Mouse (Mus musculus): ENCODE data around the gene Marc2. TPM values are rescaled to one million over a fixed set of nuclear protein-coding genes. Genes with fewer than 3 reads are reported as not detected.

The Marc2 gene
- total RNA-seq, 4 experiments from 2014 or later: 154 to 172 (median 165) TPM

DNA sequence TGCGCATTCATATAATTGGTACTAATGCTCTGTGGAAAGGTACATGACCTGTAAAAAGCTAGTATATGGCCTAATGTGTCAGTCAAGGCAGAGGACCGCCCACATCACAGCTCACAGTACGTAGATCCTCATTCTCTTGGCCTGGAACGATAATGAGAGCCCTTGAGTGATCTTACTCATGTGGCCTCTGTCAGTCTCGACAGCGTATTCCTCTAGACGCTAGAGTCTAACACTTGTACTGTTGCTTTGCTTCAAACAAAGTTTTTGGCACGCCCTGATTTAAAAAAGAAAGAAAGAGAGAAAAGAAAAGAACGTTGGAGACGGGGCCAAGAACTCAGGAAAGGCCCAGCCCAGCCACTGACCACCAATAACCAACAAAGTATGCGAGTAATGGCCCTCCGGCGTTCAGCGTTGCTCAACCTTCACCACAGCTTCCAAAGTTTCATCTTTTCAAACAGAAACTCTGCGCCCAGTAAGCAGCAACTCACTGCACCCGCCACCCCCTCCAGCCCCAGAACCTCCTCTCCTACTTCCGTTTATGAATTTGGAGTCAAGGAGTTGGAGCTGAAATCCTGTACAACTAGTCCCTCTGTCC, 37.7 kb downstream of the Marc2 start:
- no peak for DNase-seq (ENCODE audit: low spot score in 2 of 2)

DNA sequence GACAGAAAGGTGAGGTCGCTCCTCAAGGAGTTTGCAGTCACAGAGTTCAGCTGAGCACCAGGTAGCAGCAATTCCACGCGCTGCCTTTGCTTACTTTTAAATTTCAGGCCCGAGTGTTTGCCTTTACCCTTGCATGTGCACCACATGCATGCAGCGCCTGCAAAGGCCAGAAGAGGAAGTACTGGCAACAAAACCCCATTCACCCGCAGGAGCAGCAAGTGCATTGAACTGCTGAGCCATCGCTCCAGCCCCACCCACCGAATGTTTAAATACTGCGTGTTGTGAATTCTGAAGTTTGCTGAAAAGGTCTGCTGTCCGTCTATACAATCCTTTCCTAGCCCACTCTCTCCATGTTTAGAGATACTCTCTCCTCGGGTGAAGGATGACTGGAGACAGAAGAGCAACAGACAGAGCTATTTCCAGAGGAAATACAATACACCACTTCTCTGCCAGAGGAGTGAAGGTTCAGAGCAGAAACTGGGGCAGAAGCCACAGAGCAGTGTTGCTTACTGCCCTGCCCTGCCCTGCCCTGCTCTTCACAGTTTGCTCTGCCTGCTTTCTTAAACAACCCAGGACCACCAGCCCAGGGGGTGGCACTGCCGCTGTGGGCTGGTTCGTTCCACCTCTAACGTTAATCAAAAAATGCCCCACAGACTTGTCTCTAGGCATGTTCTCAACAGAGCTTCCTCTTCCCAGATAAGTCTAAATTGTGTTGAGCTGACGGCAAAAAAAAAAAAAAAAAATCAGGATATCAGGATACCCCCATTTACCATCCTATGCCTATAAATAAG, 38.4 kb downstream of the Marc2 start:
- DNase-seq (ENCODE audit: low spot score in 2 of 2): no peak

DNA sequence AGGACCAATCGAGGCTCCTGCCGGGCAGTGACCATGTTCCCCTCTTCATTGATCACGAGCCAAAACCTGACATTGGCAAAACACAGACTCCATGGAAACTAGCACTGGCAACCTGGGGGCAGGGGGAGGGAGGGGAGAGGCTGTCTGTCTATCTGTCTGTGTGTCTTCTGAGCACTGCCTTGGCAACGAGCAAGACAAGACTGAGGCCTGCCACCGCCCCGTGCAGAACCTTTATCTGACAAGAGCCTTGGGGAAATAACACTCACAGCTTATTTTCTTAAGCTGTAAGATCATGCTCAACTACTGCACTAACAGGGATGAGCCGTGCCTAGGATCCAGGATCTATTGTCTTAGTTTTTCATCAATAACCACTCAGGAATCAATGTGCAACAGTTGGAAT, 39.1 kb downstream of the Marc2 start:
- DNase-seq (ENCODE audit: low spot score in 2 of 2): no peak

DNA sequence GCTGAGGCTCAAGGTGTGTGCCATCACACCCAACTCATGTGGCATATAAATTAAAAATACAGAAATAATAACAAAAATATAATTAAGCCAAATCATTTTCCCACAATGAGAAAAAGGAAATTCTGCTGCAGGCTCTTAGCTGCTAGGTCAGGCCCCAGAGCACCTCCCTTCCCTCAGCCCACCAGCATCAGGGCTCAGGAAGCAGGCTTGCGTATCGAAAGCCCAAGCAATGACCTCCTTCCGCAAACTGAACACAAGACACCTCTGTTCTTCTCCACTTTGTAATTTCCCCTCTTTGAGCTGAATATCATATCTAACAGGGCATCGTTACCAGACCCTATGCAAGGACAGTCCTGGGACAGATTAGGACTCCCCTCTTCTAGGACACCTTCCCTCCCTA, 40.5 kb downstream of the Marc2 start:
- no peak for DNase-seq (ENCODE audit: low spot score in 2 of 2)

DNA sequence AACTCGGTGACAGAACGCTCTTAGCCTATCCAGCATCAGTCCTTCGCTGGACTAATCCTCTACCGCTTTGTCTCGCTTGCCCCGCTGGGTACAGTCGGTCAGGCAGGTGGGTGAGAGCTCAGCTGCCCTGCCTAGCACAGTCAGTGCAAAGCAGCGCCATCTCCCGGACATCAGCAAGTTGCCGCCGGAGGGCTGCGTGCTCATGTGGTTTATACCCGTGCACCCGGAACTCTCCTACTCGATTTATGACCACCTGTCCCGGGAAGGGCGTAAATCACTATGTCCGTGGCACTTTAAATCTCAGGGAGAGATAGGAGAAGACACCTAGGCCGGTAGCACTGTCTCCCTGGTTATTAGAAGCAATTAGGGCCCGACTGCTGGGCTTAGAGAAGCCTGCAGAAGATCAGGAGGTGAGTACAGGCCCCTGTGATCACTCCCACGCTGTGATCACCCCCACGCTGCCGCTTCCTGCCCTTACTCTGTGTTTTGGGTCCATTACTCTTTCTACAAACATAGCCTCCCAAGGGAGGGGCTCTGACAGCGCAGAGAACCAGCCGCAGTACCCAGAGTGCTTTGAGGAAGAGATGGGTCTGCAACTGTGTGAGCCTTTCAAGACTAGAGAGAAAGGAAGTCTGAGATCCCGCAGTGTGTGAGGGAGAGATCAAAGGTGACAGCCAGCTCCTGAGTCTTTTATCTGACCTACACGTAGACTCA, 52.9 kb downstream of the Marc2 start:
- no peak for DNase-seq (ENCODE audit: low spot score in 2 of 2)

DNA sequence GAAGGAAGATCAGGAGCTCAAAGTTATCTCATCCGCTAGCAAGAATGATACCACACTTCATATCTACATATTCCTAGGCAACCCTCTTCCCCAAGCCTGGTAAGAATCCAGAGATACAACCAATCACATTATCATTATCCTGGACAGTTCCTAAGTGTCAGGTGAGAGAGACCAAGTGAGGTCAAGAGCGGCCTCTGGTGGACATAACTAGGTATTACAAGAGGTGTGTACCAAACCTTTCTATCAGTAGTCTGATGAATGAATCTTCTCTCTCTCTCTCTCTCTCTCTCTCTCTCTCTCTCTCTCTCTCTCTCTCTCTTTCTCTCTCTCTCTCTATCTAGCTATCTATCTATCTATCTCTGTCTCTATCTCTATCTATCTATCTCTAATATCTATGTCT, 55.1 kb downstream of the Marc2 start:
- DNase-seq (ENCODE audit: low spot score in 2 of 2): no peak

DNA sequence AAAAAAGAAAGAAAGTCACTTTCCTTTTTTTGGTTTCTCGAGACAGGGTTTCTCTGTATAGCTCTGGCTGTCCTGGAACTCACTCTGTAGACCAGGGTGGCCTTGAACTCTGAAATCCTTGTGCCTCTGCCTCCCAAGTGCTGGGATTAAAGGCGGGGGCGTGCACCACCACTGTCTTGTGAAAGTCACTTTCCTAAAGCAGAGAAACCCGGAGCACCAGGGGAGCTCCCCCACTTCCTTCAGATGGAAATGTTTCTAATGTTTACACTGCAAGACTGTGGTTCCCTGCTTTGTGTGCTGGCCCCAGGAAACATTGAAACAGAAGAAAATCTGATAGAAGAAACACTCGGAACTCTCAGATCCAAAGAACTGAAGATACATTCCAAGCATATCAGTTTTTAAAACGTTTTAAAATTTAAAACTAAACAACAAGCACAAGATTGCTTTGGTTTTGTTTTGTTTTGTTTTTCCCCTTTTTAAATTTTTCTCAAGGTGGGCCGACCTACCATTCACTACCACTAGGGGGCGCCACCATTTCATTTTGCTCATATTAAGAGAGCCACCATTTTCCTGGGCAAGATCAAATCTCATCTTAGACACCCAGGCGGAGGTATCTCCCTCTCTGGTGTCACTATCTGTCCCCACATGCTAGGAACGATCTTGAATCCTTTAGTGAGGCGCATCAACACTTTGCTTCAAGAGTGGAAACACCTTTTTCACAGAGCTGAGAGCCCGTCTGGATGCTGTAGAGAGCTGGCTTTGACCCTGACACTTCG, 59.7 kb downstream of the Marc2 start:
- no peak for DNase-seq (ENCODE audit: low spot score in 2 of 2)

DNA sequence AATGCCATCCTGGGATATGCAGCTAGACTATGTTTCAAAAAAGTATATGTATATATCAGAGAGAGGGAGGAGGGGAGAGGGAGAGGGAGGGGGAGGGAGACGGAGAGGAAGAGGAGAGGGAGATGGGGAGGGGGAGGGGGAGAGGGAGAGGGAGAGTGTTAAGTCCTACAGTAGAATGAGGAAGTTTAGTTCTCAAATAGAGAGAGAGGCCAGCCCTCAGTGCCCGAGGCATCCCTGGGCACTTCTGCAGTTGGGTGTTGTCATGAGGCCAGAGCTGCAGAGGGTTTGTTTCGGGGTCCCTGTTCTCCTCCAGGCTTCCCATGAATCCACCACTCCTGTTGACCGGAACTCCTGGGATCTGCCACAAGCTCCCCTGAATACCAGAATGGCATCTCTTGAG, 62.6 kb downstream of the Marc2 start:
- DNase-seq (ENCODE audit: low spot score in 2 of 2): no peak

DNA sequence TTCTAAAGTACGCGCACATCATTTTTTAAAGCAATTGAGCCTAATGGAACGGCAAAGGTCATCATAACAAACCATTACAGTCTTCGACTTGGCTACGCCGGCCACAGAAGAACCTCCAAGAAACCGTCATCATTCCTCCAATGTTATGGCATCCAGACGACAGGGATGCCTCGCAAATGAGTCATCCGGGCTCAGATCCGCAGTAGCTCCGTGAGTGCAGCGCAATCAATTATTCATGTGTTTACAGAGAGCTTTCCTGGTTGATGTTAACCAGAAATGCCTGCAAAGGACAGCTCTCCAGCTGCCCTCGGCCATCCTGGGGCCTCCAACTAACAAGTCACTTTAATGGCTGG, 64.1 kb downstream of the Marc2 start:
- DNase-seq (ENCODE audit: low spot score in 2 of 2): no peak

DNA sequence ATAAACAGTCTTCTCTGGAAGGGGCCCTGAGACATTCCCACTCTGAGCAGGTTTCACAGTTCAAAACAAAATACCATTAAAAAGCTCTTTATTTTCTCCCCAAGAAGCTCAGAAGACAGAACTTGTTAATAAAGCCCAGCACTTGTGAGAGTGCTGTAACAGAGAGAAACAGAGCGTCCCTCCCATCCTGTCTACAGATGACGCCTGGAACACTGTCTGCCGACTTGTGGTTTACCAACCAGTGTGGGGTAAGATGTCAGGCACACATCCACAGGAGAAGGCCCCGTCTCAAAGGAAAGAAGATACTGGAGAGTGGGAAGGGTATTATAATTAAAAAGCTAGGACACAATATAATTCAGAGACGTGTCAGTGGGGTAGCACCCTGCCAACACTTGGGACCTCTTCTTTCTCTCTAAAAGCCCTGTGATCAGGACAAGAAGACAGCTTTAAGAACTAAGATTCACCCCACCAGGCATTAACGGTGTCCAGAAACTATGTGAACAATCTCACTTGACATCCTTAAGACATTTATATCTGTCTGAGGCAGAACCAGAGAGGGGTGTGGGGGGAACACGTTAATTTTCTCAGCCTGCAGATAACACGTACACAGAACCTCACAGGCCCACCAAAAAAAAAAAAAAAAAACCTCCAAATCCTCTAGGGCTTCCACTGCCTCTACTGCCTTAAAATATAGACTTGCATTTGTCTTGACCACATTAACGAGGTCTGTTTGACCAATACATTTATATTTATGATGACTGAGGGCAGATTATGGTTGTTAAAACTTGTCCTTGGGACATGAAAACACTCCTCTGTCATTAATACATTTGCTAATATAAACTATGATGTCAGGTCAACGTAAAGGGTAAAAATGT, 64.7 kb downstream of the Marc2 start:
- DNase-seq (ENCODE audit: low spot score in 2 of 2): no peak

DNA sequence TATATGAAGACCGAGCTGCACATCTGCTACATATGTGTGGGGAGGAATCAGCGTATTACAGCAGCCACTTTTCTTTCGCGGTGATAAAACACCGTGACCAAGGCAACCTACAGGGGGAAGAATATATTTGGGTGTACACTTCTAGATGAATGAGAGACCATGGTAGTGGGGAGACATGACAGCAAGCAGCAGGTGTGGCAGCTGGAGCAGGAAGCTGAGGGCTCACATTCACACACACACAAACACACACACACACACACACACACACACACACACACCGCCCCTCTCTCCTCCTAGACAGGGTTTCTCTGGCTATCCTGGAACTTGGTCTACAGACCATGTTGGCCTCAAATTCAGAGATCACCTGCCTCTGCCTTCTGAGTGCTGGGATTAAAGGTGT, 68.1 kb downstream of the Marc2 start:
- DNase-seq (ENCODE audit: low spot score in 2 of 2): no peak

DNA sequence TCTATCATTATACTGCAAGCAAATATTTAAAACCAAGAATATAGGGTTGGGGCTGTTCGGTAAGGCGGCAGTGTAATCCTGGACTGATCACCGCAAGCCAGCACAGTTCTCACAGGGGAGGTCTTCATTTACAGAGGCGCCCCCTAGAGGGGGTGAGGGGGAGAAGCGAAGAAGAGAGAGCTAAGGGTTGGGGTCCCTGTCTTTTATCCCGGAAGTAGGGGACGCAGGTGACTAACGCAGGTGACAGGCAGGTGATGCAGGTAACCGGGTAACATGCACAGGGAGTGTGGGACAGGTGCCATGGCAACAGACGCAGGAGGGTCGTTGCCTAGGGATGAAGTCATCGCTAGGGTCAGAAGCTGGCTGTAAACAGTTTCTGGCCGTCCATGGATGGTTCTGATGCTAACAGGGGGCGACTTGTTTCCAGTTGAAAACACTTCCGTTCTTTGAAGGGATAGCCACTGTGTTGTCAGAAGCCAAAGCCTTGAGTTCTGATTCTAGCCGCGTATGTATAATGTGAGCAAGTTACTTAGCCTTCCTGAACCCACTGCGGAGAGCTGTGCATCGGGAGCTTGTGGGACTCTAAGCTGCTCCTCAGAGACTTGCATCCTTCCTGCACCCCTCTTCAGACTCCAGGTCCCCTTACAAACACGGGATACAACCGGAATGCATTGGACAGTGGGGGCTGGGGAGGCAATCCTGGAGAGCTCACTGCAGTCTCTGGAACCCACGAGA, 69.0 kb downstream of the Marc2 start:
- no peak for DNase-seq (ENCODE audit: low spot score in 2 of 2)

DNA sequence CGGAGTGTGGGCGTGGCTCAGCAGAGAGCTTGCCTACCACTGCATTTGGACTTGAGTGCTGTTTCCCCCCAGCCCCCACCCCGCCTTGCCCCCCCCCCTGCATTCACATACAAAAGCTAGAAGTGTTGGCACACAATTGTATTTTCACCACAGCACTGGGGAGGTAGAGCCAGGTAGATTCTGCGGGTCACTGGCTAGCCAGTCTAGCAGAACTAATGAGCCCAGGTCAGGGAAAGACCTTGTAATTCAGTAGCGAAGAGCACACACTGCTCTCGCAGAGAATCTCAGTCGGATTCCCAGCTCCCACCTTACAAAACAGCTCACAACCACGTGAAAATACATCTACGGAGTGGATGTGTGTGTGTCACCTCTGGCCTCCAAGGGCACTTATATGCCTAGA, 71.0 kb downstream of the Marc2 start:
- DNase-seq (ENCODE audit: low spot score in 2 of 2): no peak

DNA sequence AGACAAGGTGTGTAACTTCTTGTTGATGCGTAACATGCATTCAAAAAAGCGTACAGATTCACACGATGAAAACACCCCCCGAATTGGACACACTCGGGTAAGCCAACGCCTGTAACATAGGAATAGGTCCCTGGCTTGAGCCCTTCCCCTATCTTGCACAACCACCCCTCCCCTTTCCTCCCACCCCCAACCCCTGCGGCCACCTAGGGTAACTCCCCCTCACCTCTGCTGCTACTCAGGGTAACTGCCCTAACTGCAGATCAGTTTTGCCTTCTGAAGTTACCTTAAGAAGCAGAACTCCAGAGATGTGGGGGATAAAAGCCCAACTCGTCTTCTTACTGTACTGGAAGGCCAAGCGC, 74.4 kb downstream of the Marc2 start:
- DNase-seq (ENCODE audit: low spot score in 2 of 2): no peak

DNA sequence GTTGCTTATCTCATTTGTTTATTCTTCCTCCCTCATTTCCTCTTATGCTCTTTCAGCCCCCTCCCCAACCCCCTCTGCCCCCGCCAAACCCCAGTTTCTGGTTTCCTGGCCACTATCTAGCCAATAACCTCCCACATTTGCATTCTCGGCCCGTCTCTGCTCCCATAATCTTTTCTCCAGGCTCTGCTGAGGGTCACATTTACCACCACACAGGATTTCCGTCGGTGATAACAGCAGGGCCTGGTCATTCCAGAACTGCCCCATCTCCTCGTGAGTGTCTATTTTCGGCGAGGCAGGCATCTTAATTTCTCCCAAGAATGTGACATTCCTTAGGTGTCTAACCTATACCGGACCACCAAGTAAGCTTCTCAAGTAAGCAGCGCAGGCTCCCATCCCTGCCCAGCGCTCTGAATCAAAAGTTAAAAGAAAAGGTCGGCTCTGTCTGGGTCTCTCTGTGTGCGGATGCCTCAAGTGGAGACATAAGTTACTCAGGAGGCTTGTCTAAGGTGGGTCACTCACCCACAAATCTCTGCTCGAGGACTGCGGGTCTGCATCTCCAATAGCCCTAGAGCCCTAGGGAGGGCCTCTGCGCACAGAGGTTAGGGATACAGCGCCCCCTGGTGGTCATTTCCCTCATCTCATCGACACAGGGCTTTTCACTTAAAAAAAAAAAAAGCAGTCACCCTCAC, 74.9 kb downstream of the Marc2 start:
- peak; percentile 17 to 19 for DNase-seq (ENCODE audit: low spot score in 2 of 2)

DNA sequence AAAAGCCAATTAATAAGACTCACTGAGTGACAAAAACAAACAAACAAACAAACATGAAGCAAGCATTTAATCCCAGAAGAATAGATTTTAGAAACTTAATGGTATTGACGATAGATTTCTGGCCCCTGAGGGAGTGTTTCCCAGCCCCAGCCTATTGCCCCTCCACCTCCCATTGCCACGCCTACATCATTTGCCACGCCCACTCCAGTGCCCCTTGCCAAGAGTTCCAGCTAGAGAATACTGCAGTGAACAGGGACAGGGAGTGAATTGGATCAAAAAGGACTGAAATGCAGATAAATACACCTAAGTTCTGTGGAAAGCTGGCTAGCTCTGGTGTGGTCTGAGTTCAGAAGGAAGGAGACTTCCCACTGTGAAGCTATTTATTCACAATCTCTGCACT, 82.4 kb downstream of the Marc2 start:
- DNase-seq (ENCODE audit: low spot score in 2 of 2): no peak

All from left cerebral cortex, adult 8-10 months (tissue).